Mouse (Mus musculus) heart, adult 2 months (tissue): Measurements from ENCODE around the gene Nlrp9b. TPM values are rescaled to one million over a fixed set of nuclear protein-coding genes. Genes with fewer than 3 reads are reported as not detected.
A peak's percentile ranks its signal among the peaks of the same experiment; 100 is the strongest.

Source experiments
- DNase-seq, 2 experiments: peaks; one replicate each; pipeline ENCODE4 v3.0.0; 2021
- H3K27ac ChIP-seq: fragments of 200-600 bp; 2 replicates; pipeline ENCODE4 v1.8.1; 2022
- H3K27me3 ChIP-seq: fragments of 200-500 bp; 2 replicates; pipeline ENCODE4 v1.6.1; 2012; ENCODE audit warnings: mild to moderate bottlenecking, low read length, inconsistent platforms, mixed read lengths; ENCODE audit not compliant: control insufficient read depth, insufficient read depth
- H3K36me3 ChIP-seq: fragments of 200-500 bp; 2 replicates; pipeline ENCODE4 v1.6.1; 2012; ENCODE audit warnings: low read length, inconsistent platforms; ENCODE audit not compliant: control insufficient read depth, insufficient read depth
- H3K4me1 ChIP-seq: fragments of 200-500 bp; 2 replicates; pipeline ENCODE4 v1.6.1; 2011; ENCODE audit warnings: low read length; ENCODE audit not compliant: control insufficient read depth, insufficient read depth
- H3K4me3 ChIP-seq: fragments of 200-600 bp; 2 replicates; pipeline ENCODE4 v1.8.1; 2022
- H3K79me2 ChIP-seq: fragments of 200-500 bp; replicated peaks from 2 replicates; pipeline ENCODE4 v1.6.1; 2012; ENCODE audit warnings: mild to moderate bottlenecking, inconsistent platforms, low read length, moderate library complexity, mixed read lengths; ENCODE audit not compliant: control insufficient read depth, insufficient read depth
- H3K9ac ChIP-seq: fragments of 200-500 bp; 2 replicates; pipeline ENCODE4 v1.6.1; 2012; ENCODE audit warnings: low read depth, mild to moderate bottlenecking, control low read depth, inconsistent platforms, low read length, mixed read lengths
- CTCF ChIP-seq: fragments of 200-600 bp; IDR thresholded peaks from 2 replicates; pipeline ENCODE4 v1.8.1; 2022; ENCODE audit warnings: antibody characterized with exemption, mild to moderate bottlenecking, moderate library complexity
- EP300 ChIP-seq: fragments of 200-500 bp; IDR thresholded peaks from 2 replicates; pipeline ENCODE4 v1.6.1; 2011; ENCODE audit warnings: low read depth, low read length, control low read depth; ENCODE audit not compliant: insufficient read depth
- POLR2A ChIP-seq: fragments of 200-500 bp; IDR thresholded peaks from 2 replicates; pipeline ENCODE4 v1.6.1; 2011; ENCODE audit warnings: mild to moderate bottlenecking, low read depth, low read length, control low read depth; ENCODE audit not compliant: insufficient read depth
- WGBS: fragments of 180-500 bp; shearing (Covaris S2); methylation state at CpG from one replicate; pipeline ENCODE4 v1.1.7; 2018; 5-methylcytosine and 5-hydroxymethylcytosine counted together
- intact Hi-C: fragments of 180-260 bp; cut with DNase I; formaldehyde crosslinking; loops from one replicate; pipeline ENCODE4 v1.15.1; 2025
- polyA plus RNA-seq: library from polyadenylated mRNA; depleted of rRNA; stranded (reverse); fragments of >200 nt; gene quantifications from 2 replicates; pipeline ENCODE4 v1.2.3, GENCODE M21; 2012
- total RNA-seq, 2 experiments: library from RNA; stranded (reverse); gene quantifications; 2 replicates each; pipeline ENCODE4 v1.2.3; 2021

Gene Nlrp9b
- total and polyA plus RNA-seq, 3 experiments = not detected

DNA sequence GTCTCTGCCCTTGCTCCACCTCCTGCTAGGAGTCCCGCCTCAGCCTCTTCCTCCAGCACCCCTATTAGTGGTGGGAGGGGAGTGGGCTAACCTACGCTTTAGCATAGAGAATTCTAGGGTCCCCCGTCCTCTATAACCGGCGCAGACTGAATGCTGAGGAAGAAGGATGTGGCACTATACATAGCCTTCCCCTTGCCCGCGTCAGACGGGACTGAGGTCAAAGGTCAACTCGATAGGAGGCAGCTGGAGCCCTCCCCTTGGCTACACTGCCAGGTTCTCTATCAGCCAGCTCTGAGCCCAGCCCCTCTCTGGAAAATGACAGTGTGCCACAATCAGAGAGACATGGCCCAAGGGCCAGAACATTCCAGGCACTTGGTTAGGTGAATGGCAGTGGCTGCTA is 40.7 kb upstream of the Nlrp9b start, which contains the start of gene Igsf23:
Gene Igsf23, minus strand, starts transcription at position 168 of the 400 bp plus-strand sequence.
- no peaks in the 10 kb centered on the region for H3K36me3 ChIP-seq
- H3K27me3 ChIP-seq = no peaks in the 10 kb centered on the region
- no peak for TF ChIP-seq EP300
- no peak for TF ChIP-seq CTCF
- no peak for TF ChIP-seq POLR2A
- H3K79me2 ChIP-seq = no peaks in the 10 kb centered on the region
- intact Hi-C loops = no loop called here
- no peak for DNase-seq
- 38% methylated on average over 9 of the region's 9 CpGs for whole genome bisulfite sequencing
- H3K27ac ChIP-seq = no peak within 1 kb of the TSS
- no peak within 1 kb of the TSS for H3K9ac ChIP-seq
- H3K4me1 ChIP-seq = no peaks in the 10 kb centered on the region
- H3K4me3 ChIP-seq = no peak within 1 kb of the TSS

DNA sequence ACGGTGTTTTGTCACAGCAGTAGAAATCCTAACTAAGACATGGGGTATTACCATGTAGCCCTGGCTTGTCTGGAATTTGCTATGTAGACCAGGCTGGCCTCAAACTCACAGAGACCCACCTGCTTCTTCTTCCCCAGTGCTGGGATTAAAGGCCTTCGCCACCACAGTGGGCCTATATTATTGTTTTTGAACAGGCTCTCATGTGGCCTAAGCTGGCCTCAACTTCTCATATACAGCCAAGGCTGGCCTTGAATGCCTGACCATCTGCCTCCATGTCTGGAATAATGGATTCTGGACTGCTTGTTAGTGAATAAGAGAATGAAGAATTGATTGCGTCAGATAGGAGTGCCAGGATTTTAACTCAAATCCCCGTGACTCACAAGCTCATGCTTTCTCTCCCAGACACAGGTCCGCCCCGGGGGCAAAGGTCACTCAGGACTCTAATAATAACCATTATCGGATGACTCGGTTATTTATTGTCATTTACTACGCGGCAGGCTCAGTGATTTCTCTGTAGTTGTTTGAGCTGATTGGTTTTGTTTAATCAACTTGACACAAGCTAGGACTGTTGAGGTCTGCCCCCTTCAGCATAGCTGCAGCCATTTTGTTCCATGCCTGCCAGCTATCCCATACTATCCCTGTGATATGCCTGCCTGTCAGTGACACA is 38.8 kb upstream of the Nlrp9b start:
- intact Hi-C loops = no loop called here
- Histone ChIP-seq H3K4me3 (no peak overlapping the region), H3K4me1 (no peaks in the 10 kb centered on the region; the same call in 1 of the 2 replicates), H3K27ac (no peak overlapping the region), H3K36me3 (no peaks in the 10 kb centered on the region), H3K79me2 (no peaks in the 10 kb centered on the region), H3K9ac (no peak overlapping the region), H3K27me3 (no peaks in the 10 kb centered on the region)
- WGBS = 79% methylated on average over 10 of the region's 10 CpGs
- DNase-seq = no peak
- no peak for TF ChIP-seq EP300
- no peak for TF ChIP-seq POLR2A
- no peak for TF ChIP-seq CTCF

DNA sequence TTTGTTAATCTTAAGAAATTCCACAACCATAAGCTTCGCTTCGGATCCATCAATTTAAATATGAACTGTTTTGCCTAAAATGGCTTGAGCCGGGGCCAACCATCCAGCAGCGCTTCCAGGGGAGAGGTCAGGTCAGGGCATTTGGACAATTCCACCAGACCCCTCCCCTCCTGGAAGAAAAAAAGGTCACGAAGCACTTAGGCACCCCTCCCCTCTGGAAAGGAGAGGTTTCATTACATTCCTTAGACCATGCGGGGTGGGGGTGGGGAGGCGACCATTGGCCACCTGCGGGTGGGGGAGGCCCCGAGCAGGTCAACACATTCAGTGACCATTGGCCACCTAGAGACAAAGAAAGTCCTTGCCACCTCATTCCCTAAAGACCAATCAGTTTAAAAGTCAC is 38.2 kb upstream of the Nlrp9b start:
- intact Hi-C loops = no loop called here
- Histone ChIP-seq H3K9ac (no peak overlapping the region), H3K4me3 (no peak overlapping the region), H3K79me2 (no peaks in the 10 kb centered on the region), H3K36me3 (no peaks in the 10 kb centered on the region), H3K27me3 (no peaks in the 10 kb centered on the region), H3K4me1 (no peaks in the 10 kb centered on the region; the same call in 1 of the 2 replicates), H3K27ac (no peak overlapping the region)
- DNase-seq = no peak
- 73% methylated on average over 9 of the region's 9 CpGs for WGBS
- TF ChIP-seq POLR2A (no peak), EP300 (no peak), CTCF (no peak)

DNA sequence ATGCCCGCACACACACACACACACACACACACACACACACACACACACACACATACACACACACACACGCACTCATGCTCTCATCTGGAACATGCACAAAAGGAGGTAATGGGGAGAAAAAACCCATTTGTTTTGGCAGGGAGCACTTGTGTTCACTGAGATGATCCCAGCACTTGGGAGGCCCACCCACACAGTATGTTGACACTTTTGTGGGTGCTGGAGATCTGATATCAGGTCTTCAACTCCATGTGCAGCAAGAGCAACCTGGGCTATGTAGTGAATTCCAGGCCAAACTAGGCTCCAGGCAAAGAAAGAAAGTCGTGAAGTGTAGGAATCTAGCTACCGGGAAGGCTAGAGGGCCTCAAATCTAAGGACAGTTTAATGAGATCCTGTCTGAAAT is 35.4 kb upstream of the Nlrp9b start:
- H3K27ac ChIP-seq = no peak overlapping the region
- H3K27me3 ChIP-seq = no peaks in the 10 kb centered on the region
- H3K9ac ChIP-seq = no peak overlapping the region
- no peak for TF ChIP-seq POLR2A
- no peak for TF ChIP-seq CTCF
- DNase-seq = no peak
- 75% methylated on average over 4 of the region's 4 CpGs for WGBS
- no peaks in the 10 kb centered on the region for H3K36me3 ChIP-seq
- intact Hi-C loops = loop anchor here (1.0 kb wide), 2 partner anchors 46 to 80 kb away; no protein-coding TSS in a partner anchor
- no peaks in the 10 kb centered on the region for H3K79me2 ChIP-seq
- H3K4me1 ChIP-seq = no peaks in the 10 kb centered on the region; the same call in 1 of the 2 replicates
- H3K4me3 ChIP-seq = no peak overlapping the region

DNA sequence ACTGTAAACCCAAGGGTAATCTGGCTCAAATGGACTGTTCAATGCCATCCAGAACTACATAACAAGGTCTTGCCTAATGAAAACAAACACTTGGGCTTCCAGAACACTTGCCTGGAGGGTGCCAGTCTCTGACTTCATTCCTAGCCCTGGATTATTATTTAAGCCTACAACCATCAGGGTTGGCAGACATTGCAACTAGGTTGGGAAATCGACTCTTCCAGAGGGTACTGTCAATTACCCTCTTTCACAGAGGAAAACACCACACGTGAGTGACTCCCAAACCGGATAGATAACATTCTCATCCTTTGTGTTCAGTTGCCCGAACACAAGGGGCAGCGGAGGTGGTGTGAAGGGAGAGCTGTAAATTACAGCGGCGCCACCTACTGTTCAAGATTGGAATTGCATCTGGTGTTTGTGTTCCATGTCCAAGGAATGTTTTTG is 34.9 kb upstream of the Nlrp9b start:
- DNase-seq = peak; percentile 84 to 91
- no peaks in the 10 kb centered on the region; the same call in 1 of the 2 replicates for H3K4me1 ChIP-seq
- H3K36me3 ChIP-seq = no peaks in the 10 kb centered on the region
- intact Hi-C loops = loop anchor here (1.0 kb wide), 2 partner anchors 46 to 80 kb away; no protein-coding TSS in a partner anchor
- H3K79me2 ChIP-seq = no peaks in the 10 kb centered on the region
- no peak overlapping the region for H3K27ac ChIP-seq
- TF ChIP-seq CTCF (peak; percentile 85), EP300 (peak; percentile 81), POLR2A (no peak)
- WGBS = 1% methylated on average over 7 of the region's 7 CpGs
- no peak overlapping the region for H3K4me3 ChIP-seq
- no peaks in the 10 kb centered on the region for H3K27me3 ChIP-seq
- no peak overlapping the region for H3K9ac ChIP-seq

DNA sequence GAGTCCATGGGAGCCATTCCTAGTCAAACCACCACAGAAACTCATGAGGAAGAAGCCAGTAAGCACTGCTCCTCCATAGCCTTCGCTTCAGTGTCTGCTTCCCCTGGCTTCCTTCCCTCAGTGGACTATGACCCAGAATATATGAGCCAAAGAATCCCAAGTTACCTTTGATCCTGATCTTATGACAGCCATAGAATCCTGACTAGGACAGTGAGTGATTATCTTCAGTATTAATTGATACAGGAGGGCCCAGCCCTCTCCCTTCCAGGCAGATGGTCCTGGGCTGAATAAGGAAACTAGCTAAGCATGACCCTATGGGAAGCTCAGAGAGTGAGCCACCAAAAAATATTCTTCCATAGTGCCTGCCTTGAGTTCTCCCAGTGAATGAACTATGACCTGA is 28.8 kb upstream of the Nlrp9b start:
- DNase-seq = peak in 1 of 2 experiments; percentile 2
- intact Hi-C loops = no loop called here
- no peaks in the 10 kb centered on the region for H3K27me3 ChIP-seq
- 74% methylated on average over 1 of the region's 1 CpGs for WGBS
- no peaks in the 10 kb centered on the region for H3K79me2 ChIP-seq
- H3K4me3 ChIP-seq = no peak overlapping the region
- TF ChIP-seq POLR2A (no peak), EP300 (no peak), CTCF (no peak)
- H3K9ac ChIP-seq = no peak overlapping the region
- no peaks in the 10 kb centered on the region for H3K4me1 ChIP-seq
- no peak overlapping the region for H3K27ac ChIP-seq
- H3K36me3 ChIP-seq = no peaks in the 10 kb centered on the region
